Mouse (Mus musculus) gastrocnemius, postnatal 4 days (tissue): ENCODE measurements at regions not wholly inside any gene's neighbourhood (a gene's known extent, or its start where the extent isn't known, plus 50 kb on each side); places are given as distances from the start of the nearest gene placed in this dataset.
"Not testable (repeated sequence)": the region's sequence is repeated elsewhere in the genome, so short reads cannot be mapped to it uniquely, and the experiment has no call there.

ENCODE experiments used
- DNase-seq, 2 experiments: peaks; one replicate each; pipeline ENCODE4 v3.0.0; 2021 to 2022; ENCODE audit warnings: low spot score in 2 of 2, mixed read lengths in 2 of 2

- DNase-seq: no peak
Measured at GRCm38 (mm10) chr12:77841844-77842415, 352.1 kb upstream of the Gm6657 start.

- DNase-seq: no peak
Measured at GRCm38 (mm10) chr12:77852595-77853577, 341.2 kb upstream of the Gm6657 start.

GRCm38 (mm10) chr12:77854281-77855075 lies 339.6 kb upstream of the Gm6657 start:
- no peak for DNase-seq

- DNase-seq: no peak
Measured at GRCm38 (mm10) chr12:77855796-77856195, 338.2 kb upstream of the Gm6657 start.

DNA sequence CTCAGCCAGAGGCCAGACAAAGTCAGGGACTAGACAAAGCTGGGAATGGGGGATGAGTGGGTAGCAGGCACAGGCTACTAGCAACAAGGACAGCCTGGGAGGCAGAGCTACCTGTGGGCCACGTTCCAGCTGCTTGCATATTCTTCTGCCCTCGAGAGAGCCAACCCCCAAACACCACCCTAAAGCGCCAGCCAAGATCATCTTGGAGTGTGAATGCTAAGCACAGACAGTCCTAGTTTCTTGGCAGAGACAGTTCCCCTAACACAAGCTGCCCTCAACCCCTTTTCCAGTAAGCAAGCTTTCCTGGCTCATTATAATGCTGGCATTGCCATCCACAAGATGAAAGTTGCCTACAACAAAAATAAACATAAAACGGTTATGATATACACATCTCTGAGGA lies 336.8 kb upstream of the Gm6657 start:
- DNase-seq: no peak

GRCm38 (mm10) chr12:77860769-77861557 lies 333.1 kb upstream of the Gm6657 start:
- no peak for DNase-seq

- DNase-seq: no peak
Measured at GRCm38 (mm10) chr12:77867947-77868495, 326.0 kb upstream of the Gm6657 start.

DNA sequence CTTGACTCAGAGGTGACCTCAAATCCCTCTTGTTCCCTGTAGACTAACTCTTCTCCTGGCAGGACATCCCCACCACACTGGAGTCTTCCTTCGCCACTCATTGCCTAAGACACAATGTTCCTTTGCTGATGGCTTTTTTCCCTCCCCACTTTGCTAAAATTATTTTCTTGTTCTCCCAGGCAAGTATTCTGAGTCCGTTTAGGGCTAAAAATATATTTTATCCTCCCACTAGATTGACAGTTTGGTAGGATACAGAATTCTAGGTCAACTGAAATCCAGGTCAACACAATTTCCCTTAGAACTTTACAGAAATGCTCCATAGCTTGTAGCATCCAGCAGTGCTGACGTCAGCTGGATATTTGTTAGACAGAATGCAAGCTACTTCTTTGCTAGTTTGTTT lies 324.7 kb upstream of the Gm6657 start:
- DNase-seq: no peak

GRCm38 (mm10) chr12:77887335-77887734 lies 306.7 kb upstream of the Gm6657 start:
- DNase-seq: no peak

DNA sequence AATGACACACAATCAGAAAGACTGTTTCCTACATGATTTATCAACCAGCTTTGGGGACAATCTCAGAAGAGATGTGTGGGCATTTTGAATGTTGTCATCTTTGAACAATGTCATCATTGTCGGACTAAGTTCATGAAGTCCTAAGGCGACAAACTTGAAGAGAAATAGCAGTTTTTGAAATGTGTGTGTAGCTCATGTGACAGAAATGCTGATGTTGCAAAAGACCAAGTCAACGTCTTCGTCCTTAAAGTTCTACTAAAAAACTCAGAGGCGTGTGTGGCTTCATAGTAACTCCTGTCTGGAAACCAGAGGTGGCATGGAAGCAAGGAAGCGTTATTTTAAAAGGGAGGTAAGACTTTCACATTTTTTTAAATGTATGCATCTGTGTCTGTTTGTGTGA lies 302.6 kb upstream of the Gm6657 start:
- DNase-seq: no peak

DNA sequence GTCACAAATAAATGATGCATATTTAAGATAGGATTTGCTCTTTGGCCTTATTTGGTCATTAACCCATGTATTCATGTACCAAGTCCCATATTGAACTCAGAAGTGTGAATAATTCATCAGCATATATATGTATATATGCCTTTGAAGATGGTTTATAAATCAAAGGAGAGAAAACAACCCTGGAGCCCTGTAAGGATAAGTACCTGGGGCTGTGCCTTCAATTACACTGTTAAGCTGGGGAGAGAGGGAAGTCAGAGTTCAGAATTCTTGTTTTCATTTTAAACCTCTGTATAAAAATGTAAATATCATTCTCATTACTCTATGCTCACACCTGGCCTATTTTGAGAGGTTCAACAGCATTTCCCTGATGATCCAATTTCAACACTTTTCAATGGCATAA lies 299.8 kb upstream of the Gm6657 start:
- no peak for DNase-seq

DNA sequence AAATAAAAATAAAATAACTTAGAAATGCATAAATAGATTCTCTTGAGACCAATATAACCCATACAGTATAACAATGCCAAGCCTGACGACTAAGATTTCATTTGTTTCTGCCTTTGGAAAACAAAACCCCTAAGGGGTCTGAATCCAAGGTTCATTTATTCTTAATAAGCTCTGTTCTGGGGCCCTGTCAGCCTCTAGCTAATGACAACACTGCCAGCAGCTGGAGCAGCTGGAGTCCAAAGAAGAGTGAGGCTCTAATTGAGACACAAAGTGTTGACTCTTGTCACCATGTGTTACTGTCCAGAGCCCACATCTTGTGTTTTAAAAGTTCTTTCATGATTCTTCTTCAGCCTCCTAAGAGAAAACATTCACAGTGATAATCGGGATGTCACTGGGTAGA lies 298.5 kb upstream of the Gm6657 start:
- no peak for DNase-seq

DNA sequence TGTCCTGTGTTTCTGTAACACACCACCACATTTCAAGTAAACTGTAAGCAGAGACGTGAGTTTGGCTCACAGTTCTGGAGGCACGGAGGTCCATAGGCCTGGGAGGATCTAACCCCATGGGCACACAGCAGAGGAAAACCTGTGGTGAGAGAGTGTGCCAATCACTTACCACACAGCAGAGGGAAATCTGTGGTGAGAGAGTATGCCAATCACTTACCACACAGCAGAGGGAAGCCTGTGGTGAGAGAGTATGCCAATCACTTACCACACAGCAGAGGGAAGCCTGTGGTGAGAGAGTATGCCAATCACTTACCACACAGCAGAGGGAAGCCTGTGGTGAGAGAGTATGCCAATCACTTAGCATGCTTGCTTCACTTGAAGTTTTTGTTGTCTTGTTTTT lies 295.1 kb upstream of the Gm6657 start:
- not testable (repeated sequence) for DNase-seq

- DNase-seq: no peak
Measured at GRCm38 (mm10) chr12:77901254-77901653, 292.8 kb upstream of the Gm6657 start.

GRCm38 (mm10) chr12:77912863-77913554 lies 281.0 kb upstream of the Gm6657 start:
- DNase-seq: no peak

DNA sequence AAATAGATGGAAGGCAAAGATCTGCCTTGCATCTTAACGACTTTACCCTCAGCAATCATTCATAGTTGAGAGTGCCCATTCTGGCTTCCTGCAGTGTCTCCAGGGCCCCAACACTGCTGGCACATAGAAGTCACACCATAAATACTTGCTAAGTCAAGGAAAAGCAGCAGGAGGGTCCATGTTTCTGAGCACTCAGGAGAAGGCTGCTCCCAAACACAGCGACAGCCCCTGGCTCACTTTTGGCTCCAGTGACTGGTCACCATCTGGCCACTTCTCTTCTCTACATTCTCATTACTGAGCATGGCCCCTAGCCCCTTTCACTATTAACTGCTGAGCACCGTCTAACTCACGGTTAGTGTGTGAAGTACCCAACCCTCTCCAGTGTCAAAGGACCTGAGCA lies 265.3 kb upstream of the Gm6657 start:
- DNase-seq: no peak

DNA sequence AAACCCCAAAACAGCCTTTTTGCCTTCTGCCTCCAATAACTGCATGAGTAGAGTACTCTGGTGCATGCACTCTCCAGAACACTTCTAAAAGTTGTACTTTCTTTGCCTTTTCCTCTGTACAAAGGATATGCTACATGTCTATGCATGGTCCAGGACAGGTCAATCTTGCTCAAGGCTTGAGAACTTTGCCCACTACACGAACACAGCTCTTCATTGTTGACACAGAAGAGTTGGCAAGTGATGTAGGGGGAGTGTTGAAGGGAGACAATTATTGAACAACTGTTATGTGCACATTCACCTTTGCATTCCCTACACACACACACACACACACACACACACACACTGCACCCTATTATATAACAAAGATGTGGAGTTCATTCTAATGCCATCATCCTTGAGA lies 264.5 kb upstream of the Gm6657 start:
- no peak for DNase-seq

GRCm38 (mm10) chr12:77943960-77944359 lies 250.1 kb upstream of the Gm6657 start:
- no peak for DNase-seq

DNA sequence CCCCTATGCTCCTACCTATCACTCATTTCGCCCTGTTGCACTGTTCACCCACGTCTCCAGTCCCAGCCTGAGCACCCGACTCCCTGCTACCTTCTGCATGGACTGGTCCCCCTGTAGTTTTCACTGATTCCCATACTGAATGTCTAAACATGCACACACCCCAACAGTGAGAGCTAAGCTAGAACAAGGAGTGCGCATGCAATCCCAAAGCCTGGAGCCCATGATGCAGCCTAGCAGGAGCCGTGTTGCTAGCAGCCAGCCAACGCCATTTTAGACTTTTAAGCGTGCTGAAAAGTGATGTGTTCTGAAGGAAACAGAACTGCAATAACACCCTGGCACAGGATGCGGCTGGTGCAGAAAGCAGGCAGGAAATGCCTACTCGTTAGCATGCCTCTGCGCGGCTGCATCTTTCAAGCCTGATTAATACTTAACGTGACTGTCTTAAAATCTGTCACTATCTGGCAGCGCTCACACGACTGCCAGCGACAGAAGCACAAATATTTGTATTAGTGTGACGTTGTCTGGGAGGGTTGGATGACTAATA lies 244.5 kb upstream of the Gm6657 start:
- DNase-seq: peak in 1 of 2 experiments; percentile 18

DNA sequence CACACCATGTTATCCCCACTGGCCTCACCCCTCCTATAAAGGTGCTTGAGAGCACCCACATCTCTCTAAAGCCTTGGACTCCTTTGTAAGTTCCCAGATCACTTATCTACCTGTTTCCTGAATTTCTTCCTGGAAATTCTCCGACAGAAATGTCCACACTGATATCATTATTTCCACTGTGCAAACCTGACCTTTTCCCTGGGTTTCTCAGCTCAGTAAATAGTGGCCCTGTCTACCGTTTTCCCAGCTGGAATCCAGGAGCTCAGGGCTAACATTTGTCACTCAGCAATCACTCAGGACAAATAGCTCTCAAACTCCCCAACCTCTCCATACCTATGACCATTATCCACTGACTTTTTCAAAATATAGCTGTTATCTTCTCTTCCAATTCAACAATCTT lies 241.6 kb upstream of the Gm6657 start:
- no peak for DNase-seq
